Mouse (Mus musculus): ENCODE measurements around the gene Inka1.

GRCm38 (mm10) chr9:108003531-108003890 is 17.8 kb upstream of the Inka1 start:
- TF ChIP-seq ZKSCAN1 (IDR thresholded peaks at IDR 0.05; ENCODE audit: low read depth, low read length) (no peak), UBTF (IDR thresholded peaks at IDR 0.05; ENCODE audit: borderline replicate concordance, insufficient read depth, low read depth, low read length) (no peak), GATA1 (IDR thresholded peaks at IDR 0.05; ENCODE audit: low read depth, low read length) (no peak), CTCF (IDR thresholded peaks at IDR 0.05 in 2 of 3, conservative IDR thresholded peaks at IDR 0.05 in 1 of 3; ENCODE audit: control insufficient read depth in 1 of 3, insufficient read depth in 1 of 3, low read depth in 2 of 3, low read length in 3 of 3, poor library complexity in 1 of 3, severe bottlenecking in 1 of 3) (no peak), SMC3 (IDR thresholded peaks at IDR 0.05; ENCODE audit: low read depth, low read length) (no peak), ETS1 (IDR thresholded peaks at IDR 0.05; ENCODE audit: low read depth, low read length) (no peak), POLR2AphosphoS2 (IDR thresholded peaks at IDR 0.05; ENCODE audit: low read length) (no peak), TBP (IDR thresholded peaks at IDR 0.05; ENCODE audit: low read depth, low read length) (no peak)
